ENCODE assay signal across 9 mouse cellular contexts in genomic region chr5:110835959-110836358, GRCm38 (mm10). TPM values are rescaled to one million over a fixed set of nuclear protein-coding genes. Genes with fewer than 3 reads are reported as not detected.
DNase-seq lines count a peak whose midpoint lies in the region; ATAC-seq and TF ChIP-seq lines count a peak whose summit lies in the region.
"Had no signal": no experiment of that assay in that cellular context is flagged by ENCODE, and none has a peak within 500 bp of the region (broad histone marks: within the 10 kb centered on the region; RNA-seq: fewer than 3 reads in every experiment).

No protein-coding gene starts in this region.

- H3K36me3 ChIP-seq in intestine, embryonic 14.5 days (ENCODE audit: control insufficient read depth, insufficient read depth, low read length) = 0 out of 2 replicates have a peak, but pooled peaks cover 7% of the 10 kb centered on the region
- no peaks in the 10 kb centered on the region for H3K36me3 ChIP-seq in intestine, embryonic 15.5 days
- peaks cover 4% of the 10 kb centered on the region; the same call in 1 of the 2 replicates for H3K36me3 ChIP-seq in heart, embryonic 15.5 days
- H3K36me3 ChIP-seq in limb, embryonic 10.5 days = peaks cover 20% of the 10 kb centered on the region
- H3K36me3 ChIP-seq: midbrain, embryonic 12.5 days had no signal

- ATAC-seq in intestine, embryonic 14.5 days (replicated peaks; ENCODE audit: low FRiP score, low TSS enrichment, low read depth) = no peak
- ATAC-seq in intestine, embryonic 15.5 days = no peak; the same call in 1 of the 2 replicates
- ATAC-seq in heart, embryonic 15.5 days (replicated peaks; ENCODE audit: insufficient number of reproducible peaks, insufficient read depth, low FRiP score, low read depth) = no peak; the same call in 1 of the 2 replicates

- H3K4me3 ChIP-seq in intestine, embryonic 14.5 days (ENCODE audit: low read depth, low read length) = no peak overlapping the region
- no peak overlapping the region for H3K4me3 ChIP-seq in intestine, embryonic 15.5 days (replicated peaks)
- H3K4me3 ChIP-seq in heart, embryonic 15.5 days = no peak overlapping the region
- no peak overlapping the region for H3K4me3 ChIP-seq in limb, embryonic 10.5 days
- no peak overlapping the region for H3K4me3 ChIP-seq in olfactory bulb, adult 2 months (ENCODE audit: insufficient read depth, low read depth, low read length)
- H3K4me3 ChIP-seq: midbrain, embryonic 12.5 days had no signal

- H3K4me1 ChIP-seq in intestine, embryonic 14.5 days (replicated peaks; ENCODE audit: control insufficient read depth, insufficient read depth, low read length) = peaks cover 11% of the 10 kb centered on the region
- H3K4me1 ChIP-seq in intestine, embryonic 15.5 days (replicated peaks) = peaks cover 10% of the 10 kb centered on the region
- H3K4me1 ChIP-seq in heart, embryonic 15.5 days (replicated peaks) = peaks cover 20% of the 10 kb centered on the region
- H3K4me1 ChIP-seq in limb, embryonic 10.5 days = peaks cover 18% of the 10 kb centered on the region
- H3K4me1 ChIP-seq in olfactory bulb, adult 2 months (ENCODE audit: control insufficient read depth, insufficient read depth, low read length) = peaks cover 2% of the 10 kb centered on the region; the same call in 1 of the 2 replicates

- WGBS in intestine, embryonic 14.5 days = 14% methylated on average over 3 of the region's 3 CpGs
- WGBS in intestine, embryonic 15.5 days = 14% methylated on average over 3 of the region's 3 CpGs
- WGBS in heart, embryonic 15.5 days = 7% methylated on average over 3 of the region's 3 CpGs
- WGBS in limb, embryonic 10.5 days = 29% methylated on average over 3 of the region's 3 CpGs
- 38% methylated on average over 3 of the region's 3 CpGs for WGBS in olfactory bulb, adult 2 months

- H3K27ac ChIP-seq in intestine, embryonic 14.5 days (ENCODE audit: low read depth) = no peak overlapping the region
- H3K27ac ChIP-seq in intestine, embryonic 15.5 days = no peak overlapping the region
- H3K27ac ChIP-seq in heart, embryonic 15.5 days = no peak overlapping the region; the same call in 1 of the 2 replicates
- H3K27ac ChIP-seq in limb, embryonic 10.5 days = no peak overlapping the region
- no peak overlapping the region for H3K27ac ChIP-seq in olfactory bulb, adult 2 months (ENCODE audit: insufficient read depth, low read depth, low read length)
- H3K27ac ChIP-seq: midbrain, embryonic 12.5 days had no signal

- no peak overlapping the region for H3K9ac ChIP-seq in intestine, embryonic 14.5 days (ENCODE audit: low read length)
- no peak overlapping the region for H3K9ac ChIP-seq in intestine, embryonic 15.5 days
- no peak overlapping the region for H3K9ac ChIP-seq in heart, embryonic 15.5 days
- H3K9ac ChIP-seq: midbrain, embryonic 12.5 days had no signal

- H3K9me3 ChIP-seq in intestine, embryonic 14.5 days (ENCODE audit: control insufficient read depth, low read length) = no peaks in the 10 kb centered on the region
- no peaks in the 10 kb centered on the region for H3K9me3 ChIP-seq in intestine, embryonic 15.5 days
- no peaks in the 10 kb centered on the region for H3K9me3 ChIP-seq in heart, embryonic 15.5 days (replicated peaks)
- H3K9me3 ChIP-seq in limb, embryonic 10.5 days (replicated peaks) = no peaks in the 10 kb centered on the region
- H3K9me3 ChIP-seq: midbrain, embryonic 12.5 days had no signal

- H3K27me3 ChIP-seq in intestine, embryonic 14.5 days (replicated peaks; ENCODE audit: control insufficient read depth, insufficient read depth, low read length) = no peaks in the 10 kb centered on the region
- H3K27me3 ChIP-seq in intestine, embryonic 15.5 days (replicated peaks) = no peaks in the 10 kb centered on the region
- H3K27me3 ChIP-seq in heart, embryonic 15.5 days = no peaks in the 10 kb centered on the region
- no peaks in the 10 kb centered on the region for H3K27me3 ChIP-seq in limb, embryonic 10.5 days (ENCODE audit: low read depth, poor library complexity, severe bottlenecking)
- H3K27me3 ChIP-seq: midbrain, embryonic 12.5 days had no signal

- TF ChIP-seq POLR2A in olfactory bulb, adult 2 months (IDR thresholded peaks at IDR 0.05; ENCODE audit: insufficient read depth, low read depth, low read length) = no peak

- no peak overlapping the region for H3K4me2 ChIP-seq in intestine, embryonic 14.5 days (ENCODE audit: low read length)
- no peak overlapping the region for H3K4me2 ChIP-seq in intestine, embryonic 15.5 days (replicated peaks)
- H3K4me2 ChIP-seq in heart, embryonic 15.5 days = peak overlapping the region; percentile 45
- H3K4me2 ChIP-seq: midbrain, embryonic 12.5 days had no signal

- peak; percentile 70 for TF ChIP-seq CTCF in olfactory bulb, adult 2 months (IDR thresholded peaks at IDR 0.05; ENCODE audit: insufficient read depth, low read depth, low read length)

- peak; percentile 61 for DNase-seq in intestine, embryonic 14.5 days (ENCODE audit: low spot score)
- peak; percentile 54 for DNase-seq in NIH3T3 (ENCODE audit: low read depth)
- DNase-seq in embryo, embryonic 10.5 days (ENCODE audit: low spot score) = peak; percentile 62
- DNase-seq in limb, embryonic 10.5 days (ENCODE audit: low spot score) = peak; percentile 55
- DNase-seq in thymus, postnatal 4 days = peak; percentile 61

RNA-seq across cellular contexts. Expression of gene Hscb, which starts 3.6 kb away (rescaled TPM):
- polyA plus RNA-seq in intestine, embryonic 14.5 days (2014; fragmentation: Nextera tagmentation; extraction: Ambion mirVana) = 28.7 and 29.3 TPM in 2 replicates
- polyA plus RNA-seq in intestine, embryonic 15.5 days (2015; fragmentation: Nextera tagmentation; extraction: Ambion mirVana) = 36.7 and 36.9 TPM in 2 replicates
- polyA plus RNA-seq in heart, embryonic 15.5 days (2015; fragmentation: Nextera tagmentation; extraction: Ambion mirVana) = 23.1 and 26.7 TPM in 2 replicates
- polyA plus RNA-seq in limb, embryonic 10.5 days (2016; fragmentation: Nextera tagmentation; extraction: Ambion mirVana) = 27.3 and 33.6 TPM in 2 replicates
- not detected in 2 replicates for polyA plus RNA-seq in olfactory bulb, adult 2 months (2012; ENCODE audit: insufficient read depth, insufficient read length, low replicate concordance, missing spikeins)

RNA-seq across cellular contexts. Expression of gene Chek2, which starts 3.8 kb away (rescaled TPM):
- 35.8 and 37.8 TPM in 2 replicates for polyA plus RNA-seq in intestine, embryonic 14.5 days (2014; fragmentation: Nextera tagmentation; extraction: Ambion mirVana)
- polyA plus RNA-seq in intestine, embryonic 15.5 days (2015; fragmentation: Nextera tagmentation; extraction: Ambion mirVana) = 35.7 and 36.4 TPM in 2 replicates
- polyA plus RNA-seq in heart, embryonic 15.5 days (2015; fragmentation: Nextera tagmentation; extraction: Ambion mirVana) = 12.9 and 17.4 TPM in 2 replicates
- 40.8 and 45.1 TPM in 2 replicates for polyA plus RNA-seq in limb, embryonic 10.5 days (2016; fragmentation: Nextera tagmentation; extraction: Ambion mirVana)
- polyA plus RNA-seq in olfactory bulb, adult 2 months (2012; ENCODE audit: insufficient read depth, insufficient read length, low replicate concordance, missing spikeins) = not detected in 2 replicates

RNA-seq across cellular contexts. Expression of gene Ulk1, which starts 26.1 kb away (rescaled TPM):
- polyA plus RNA-seq in intestine, embryonic 14.5 days (2014; fragmentation: Nextera tagmentation; extraction: Ambion mirVana) = 24.8 and 29.2 TPM in 2 replicates
- 10.3 and 12.4 TPM in 2 replicates for polyA plus RNA-seq in intestine, embryonic 15.5 days (2015; fragmentation: Nextera tagmentation; extraction: Ambion mirVana)
- polyA plus RNA-seq in heart, embryonic 15.5 days (2015; fragmentation: Nextera tagmentation; extraction: Ambion mirVana) = 9.2 and 15.9 TPM in 2 replicates
- 27.5 and 32.2 TPM in 2 replicates for polyA plus RNA-seq in limb, embryonic 10.5 days (2016; fragmentation: Nextera tagmentation; extraction: Ambion mirVana)
- polyA plus RNA-seq in olfactory bulb, adult 2 months (2012; ENCODE audit: insufficient read depth, insufficient read length, low replicate concordance, missing spikeins) = not detected in 2 replicates

RNA-seq across cellular contexts. Expression of gene Ttc28, which starts 43.6 kb away (rescaled TPM):
- polyA plus RNA-seq in intestine, embryonic 14.5 days (2014; fragmentation: Nextera tagmentation; extraction: Ambion mirVana) = 13.0 and 14.0 TPM in 2 replicates
- 6.9 and 8.0 TPM in 2 replicates for polyA plus RNA-seq in intestine, embryonic 15.5 days (2015; fragmentation: Nextera tagmentation; extraction: Ambion mirVana)
- polyA plus RNA-seq in heart, embryonic 15.5 days (2015; fragmentation: Nextera tagmentation; extraction: Ambion mirVana) = 5.8 and 7.1 TPM in 2 replicates
- 12.6 and 15.1 TPM in 2 replicates for polyA plus RNA-seq in limb, embryonic 10.5 days (2016; fragmentation: Nextera tagmentation; extraction: Ambion mirVana)
- polyA plus RNA-seq in olfactory bulb, adult 2 months (2012; ENCODE audit: insufficient read depth, insufficient read length, low replicate concordance, missing spikeins) = not detected in 2 replicates

RNA-seq across cellular contexts. Expression of gene Pus1, which starts 55.5 kb away (rescaled TPM):
- 36.4 and 40.4 TPM in 2 replicates for polyA plus RNA-seq in intestine, embryonic 14.5 days (2014; fragmentation: Nextera tagmentation; extraction: Ambion mirVana)
- 64.1 and 69.3 TPM in 2 replicates for polyA plus RNA-seq in intestine, embryonic 15.5 days (2015; fragmentation: Nextera tagmentation; extraction: Ambion mirVana)
- 27.2 and 34.2 TPM in 2 replicates for polyA plus RNA-seq in heart, embryonic 15.5 days (2015; fragmentation: Nextera tagmentation; extraction: Ambion mirVana)
- polyA plus RNA-seq in limb, embryonic 10.5 days (2016; fragmentation: Nextera tagmentation; extraction: Ambion mirVana) = 44.2 and 58.7 TPM in 2 replicates
- polyA plus RNA-seq in olfactory bulb, adult 2 months (2012; ENCODE audit: insufficient read depth, insufficient read length, low replicate concordance, missing spikeins) = not detected in 2 replicates

Comparison
In these comparisons a context has a peak if more than half of its experiments do, and no peak if none do; other contexts are left out.
1. RNA of gene Hscb, which starts 3.6 kb away (polyA plus RNA-seq): 36.7 to 36.9 TPM in intestine, embryonic 15.5 days, 28.7 to 29.3 TPM in intestine, embryonic 14.5 days, 27.3 to 33.6 TPM in limb, embryonic 10.5 days and 23.1 to 26.7 TPM in heart, embryonic 15.5 days; not detected in olfactory bulb, adult 2 months; every median in the first group is over 10 times any median in the second.
2. Peak in every context shown above with its lines, with median percentiles within 50 percentile points of each other: DNase-seq.